Mouse (Mus musculus) liver, embryonic 11.5 days (tissue): Measurements from ENCODE around the gene Ccar1. TPM values are rescaled to one million over a fixed set of nuclear protein-coding genes. Genes with fewer than 3 reads are reported as not detected.

Source experiments
- ATAC-seq: fragments of 200-750 bp; cut with Nextera tagmentation; replicated peaks from 2 replicates; pipeline ENCODE4 v1.8.0; 2017; ENCODE audit warnings: moderate number of reproducible peaks, mild to moderate bottlenecking, moderate TSS enrichment, moderate library complexity; ENCODE audit not compliant: low FRiP score
- DNase-seq: peaks from one replicate; pipeline ENCODE4 v3.0.0-alpha.2; 2017; ENCODE audit warnings: low spot score
- H3K27ac ChIP-seq: fragments of 300-500 bp; sonication (generic); 2 replicates; pipeline ENCODE4 v1.5.1; 2014; ENCODE audit warnings: mild to moderate bottlenecking, low read depth, low read length, control low read depth
- H3K27me3 ChIP-seq: fragments of 300-500 bp; sonication (generic); replicated peaks from 2 replicates; pipeline ENCODE4 v1.6.1; 2014; ENCODE audit warnings: low read length, mixed read lengths; ENCODE audit not compliant: control insufficient read depth, insufficient read depth
- H3K36me3 ChIP-seq: fragments of 300-500 bp; sonication (generic); 2 replicates; pipeline ENCODE4 v1.6.1; 2014; ENCODE audit warnings: mild to moderate bottlenecking, low read length, moderate library complexity, mixed read lengths; ENCODE audit not compliant: control insufficient read depth, insufficient read depth
- H3K4me1 ChIP-seq: fragments of 300-500 bp; sonication (generic); replicated peaks from 2 replicates; pipeline ENCODE4 v1.6.1; 2014; ENCODE audit warnings: low read length, mixed read lengths; ENCODE audit not compliant: control insufficient read depth, insufficient read depth
- H3K4me2 ChIP-seq: fragments of 300-500 bp; sonication (generic); 2 replicates; pipeline ENCODE4 v1.6.1; 2014; ENCODE audit warnings: mild to moderate bottlenecking, control low read depth, moderate library complexity
- H3K4me3 ChIP-seq: fragments of 300-500 bp; sonication (generic); 2 replicates; pipeline ENCODE4 v1.5.1; 2014; ENCODE audit warnings: low read depth, low read length, control low read depth
- H3K9ac ChIP-seq: fragments of 300-500 bp; sonication (generic); 2 replicates; pipeline ENCODE4 v1.6.1; 2014; ENCODE audit warnings: low read depth, low read length, control low read depth
- H3K9me3 ChIP-seq: fragments of 300-500 bp; sonication (generic); 2 replicates; pipeline ENCODE4 v1.6.1; 2016; ENCODE audit warnings: low read length, inconsistent platforms, mixed read lengths; ENCODE audit not compliant: control insufficient read depth
- WGBS: fragments of 180-500 bp; shearing (Covaris S2); extraction: QIAGEN DNeasy Blood & Tissue Kit; methylation state at CpG from one replicate; pipeline ENCODE4 v1.1.7; 2014; 5-methylcytosine and 5-hydroxymethylcytosine counted together
- polyA plus RNA-seq: library from polyadenylated mRNA; unstranded; fragments of >200 nt; fragmentation: Nextera tagmentation; extraction: Ambion mirVana; gene quantifications from 2 replicates; pipeline ENCODE4 v1.2.1, GENCODE M21; 2014

Ccar1 gene
- polyA plus RNA-seq, 1 experiment from 2014 or later, result 116 TPM

DNA sequence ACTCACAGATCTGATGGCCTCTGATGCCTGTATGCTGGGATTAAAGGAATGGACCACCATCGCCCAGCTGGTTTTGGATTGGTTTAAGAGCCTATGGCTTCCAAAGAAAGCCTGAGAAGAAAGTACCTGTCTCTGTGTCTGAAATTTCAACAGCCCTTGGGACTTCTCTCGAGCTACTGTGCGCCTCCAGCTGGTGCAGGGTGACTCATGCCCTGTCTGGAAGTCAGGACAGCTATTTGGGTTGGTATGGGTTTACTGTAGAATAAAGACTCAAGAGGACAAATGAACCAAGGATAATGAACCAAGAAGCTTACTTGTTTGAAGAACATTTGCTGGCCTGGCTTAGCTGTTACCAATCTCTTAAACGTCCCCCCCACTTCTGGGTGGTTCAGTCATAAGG is 88.5 kb downstream of the Ccar1 start:
- no peaks in the 10 kb centered on the region for H3K27me3 ChIP-seq
- H3K9ac ChIP-seq, result no peak overlapping the region
- ATAC-seq (no peak), DNase-seq (no peak)
- no peaks in the 10 kb centered on the region for H3K4me1 ChIP-seq
- H3K9me3 ChIP-seq, result no peaks in the 10 kb centered on the region
- H3K36me3 ChIP-seq, result no peaks in the 10 kb centered on the region
- H3K4me3 ChIP-seq, result no peak overlapping the region
- no peak overlapping the region for H3K4me2 ChIP-seq
- WGBS, result 68% methylated on average over 4 of the region's 4 CpGs
- H3K27ac ChIP-seq, result no peak overlapping the region

DNA sequence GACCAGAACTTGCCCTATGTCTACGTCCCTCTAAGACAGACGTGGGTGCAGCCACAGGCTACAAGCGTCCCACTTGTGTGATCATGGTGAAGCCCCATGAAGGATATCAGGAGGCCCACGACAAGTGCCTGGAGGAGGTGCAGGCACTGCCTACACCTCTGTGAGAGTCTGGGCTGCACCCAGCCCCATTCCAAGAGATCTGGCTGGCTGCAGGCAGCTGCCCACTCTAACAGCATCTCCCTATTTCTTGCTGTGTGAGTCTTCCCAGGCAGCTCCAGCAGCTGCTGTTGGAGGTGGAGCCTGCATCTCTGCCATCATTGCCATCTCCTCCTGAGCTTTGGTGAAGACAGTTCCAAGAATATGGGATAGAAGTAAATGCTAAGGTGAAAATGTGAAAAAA is 89.7 kb downstream of the Ccar1 start:
- Histone ChIP-seq H3K27ac (no peak overlapping the region), H3K36me3 (no peaks in the 10 kb centered on the region), H3K27me3 (no peaks in the 10 kb centered on the region), H3K4me3 (no peak overlapping the region), H3K9me3 (no peaks in the 10 kb centered on the region), H3K4me1 (no peaks in the 10 kb centered on the region), H3K4me2 (no peak overlapping the region), H3K9ac (no peak overlapping the region)
- WGBS, result 82% methylated on average over 4 of the region's 4 CpGs
- ATAC-seq (no peak), DNase-seq (no peak)

Other genes starting within 250 kb of the Ccar1 start
- 28.1 and 28.3 TPM in 2 replicates for gene Kif1bp, start 213.8 kb downstream of the Ccar1 start, polyA plus RNA-seq
- gene Ddx21, start 190.0 kb downstream of the Ccar1 start, polyA plus RNA-seq, result 72.8 and 74.4 TPM in 2 replicates
- 89.8 and 90.1 TPM in 2 replicates for gene Ddx50, start 141.1 kb downstream of the Ccar1 start, polyA plus RNA-seq
- gene Stox1, start 66.2 kb downstream of the Ccar1 start, polyA plus RNA-seq, result 0.47 and 1.0 TPM in 2 replicates
- 11.7 and 12.9 TPM in 2 replicates for gene Tet1, start 116.7 kb upstream of the Ccar1 start, polyA plus RNA-seq
- 13.5 and 15.7 TPM in 2 replicates for gene Slc25a16, start 128.3 kb upstream of the Ccar1 start, polyA plus RNA-seq
- 58.1 and 61.6 TPM in 2 replicates for gene Dna2, start 154.7 kb upstream of the Ccar1 start, polyA plus RNA-seq
- gene Rufy2, start 187.9 kb upstream of the Ccar1 start, polyA plus RNA-seq, result 5.7 and 9.8 TPM in 2 replicates
- gene Hnrnph3, start 231.9 kb upstream of the Ccar1 start, polyA plus RNA-seq, result 52.6 and 57.1 TPM in 2 replicates
- gene Pbld2, start 232.0 kb upstream of the Ccar1 start, polyA plus RNA-seq, result 0.73 and 1.2 TPM in 2 replicates